Mouse (Mus musculus) testis, adult 2 months (tissue): ENCODE data around the gene Tmtc4. TPM values are rescaled to one million over a fixed set of nuclear protein-coding genes. Genes with fewer than 3 reads are reported as not detected.

ENCODE experiments used
- H3K27ac ChIP-seq: fragments of 200-500 bp; 2 replicates; pipeline ENCODE4 v1.5.1; 2012; ENCODE audit warnings: low read depth, low read length; ENCODE audit not compliant: control insufficient read depth, insufficient read depth
- H3K27me3 ChIP-seq: fragments of 200-500 bp; 2 replicates; pipeline ENCODE4 v1.6.1; 2012; ENCODE audit warnings: mild to moderate bottlenecking, low read length, moderate library complexity; ENCODE audit not compliant: control insufficient read depth, insufficient read depth
- H3K36me3 ChIP-seq: fragments of 200-500 bp; 2 replicates; pipeline ENCODE4 v1.6.1; 2012; ENCODE audit warnings: mild to moderate bottlenecking, low read length; ENCODE audit not compliant: control insufficient read depth, insufficient read depth
- H3K4me1 ChIP-seq: fragments of 200-500 bp; 2 replicates; pipeline ENCODE4 v1.6.1; 2012; ENCODE audit warnings: low read length; ENCODE audit not compliant: control insufficient read depth, insufficient read depth
- H3K4me3 ChIP-seq: fragments of 200-500 bp; 2 replicates; pipeline ENCODE4 v1.5.1; 2012; ENCODE audit warnings: low read depth, mild to moderate bottlenecking, low read length, moderate library complexity, mixed read lengths; ENCODE audit not compliant: control insufficient read depth
- CTCF ChIP-seq: fragments of 200-500 bp; IDR thresholded peaks from 2 replicates; pipeline ENCODE4 v1.5.1; 2012; ENCODE audit warnings: low read depth, mild to moderate bottlenecking, inconsistent platforms, low read length, moderate library complexity; ENCODE audit not compliant: control insufficient read depth, insufficient read depth, insufficient replicate concordance
- POLR2A ChIP-seq: fragments of 200-500 bp; IDR thresholded peaks from 2 replicates; pipeline ENCODE4 v1.6.1; 2012; ENCODE audit warnings: low read depth, mild to moderate bottlenecking, inconsistent platforms, low read length, moderate library complexity; ENCODE audit not compliant: control insufficient read depth
- polyA plus RNA-seq: library from polyadenylated mRNA; depleted of rRNA; stranded (reverse); fragments of >200 nt; gene quantifications from 2 replicates; pipeline ENCODE4 v1.2.3, GENCODE M21; 2012

Tmtc4 gene
- polyA plus RNA-seq, 1 experiment: 10.4 TPM

GRCm38 (mm10) chr14:122888480-122888872 is 95.4 kb downstream of the Tmtc4 start:
- H3K36me3 ChIP-seq: no peaks in the 10 kb centered on the region
- H3K4me1 ChIP-seq: no peaks in the 10 kb centered on the region
- TF ChIP-seq CTCF: no peak
- no peak for TF ChIP-seq POLR2A
- no peak overlapping the region for H3K4me3 ChIP-seq
- no peak overlapping the region for H3K27ac ChIP-seq
- H3K27me3 ChIP-seq: no peaks in the 10 kb centered on the region

GRCm38 (mm10) chr14:122887702-122888479 is 95.9 kb downstream of the Tmtc4 start:
- Histone ChIP-seq H3K27ac (no peak overlapping the region), H3K4me3 (no peak overlapping the region), H3K36me3 (no peaks in the 10 kb centered on the region), H3K27me3 (no peaks in the 10 kb centered on the region), H3K4me1 (no peaks in the 10 kb centered on the region)
- TF ChIP-seq CTCF: no peak
- TF ChIP-seq POLR2A: no peak

GRCm38 (mm10) chr14:122887278-122887677 is 96.6 kb downstream of the Tmtc4 start:
- H3K27ac ChIP-seq: no peak overlapping the region
- no peaks in the 10 kb centered on the region for H3K36me3 ChIP-seq
- no peaks in the 10 kb centered on the region for H3K27me3 ChIP-seq
- no peak overlapping the region for H3K4me3 ChIP-seq
- peaks cover 1% of the 10 kb centered on the region; the same call in 1 of the 2 replicates for H3K4me1 ChIP-seq
- TF ChIP-seq CTCF (no peak), POLR2A (no peak)

- H3K27ac ChIP-seq: no peak overlapping the region
- no peak overlapping the region for H3K4me3 ChIP-seq
- TF ChIP-seq CTCF: no peak
- no peak for TF ChIP-seq POLR2A
- H3K4me1 ChIP-seq: peaks cover 2% of the 10 kb centered on the region; the same call in 1 of the 2 replicates
- no peaks in the 10 kb centered on the region for H3K27me3 ChIP-seq
- H3K36me3 ChIP-seq: no peaks in the 10 kb centered on the region
These were observed 97.9 kb downstream of the Tmtc4 start for GRCm38 (mm10) chr14:122885893-122886292.

GRCm38 (mm10) chr14:122883821-122884584 is 99.8 kb downstream of the Tmtc4 start:
- TF ChIP-seq POLR2A: no peak
- no peak for TF ChIP-seq CTCF
- H3K4me1 ChIP-seq: peaks cover 2% of the 10 kb centered on the region; the same call in 1 of the 2 replicates
- H3K27ac ChIP-seq: no peak overlapping the region
- H3K4me3 ChIP-seq: no peak overlapping the region
- no peaks in the 10 kb centered on the region for H3K27me3 ChIP-seq
- H3K36me3 ChIP-seq: no peaks in the 10 kb centered on the region

- H3K27ac ChIP-seq: no peak overlapping the region
- TF ChIP-seq POLR2A (no peak), CTCF (no peak)
- H3K27me3 ChIP-seq: no peaks in the 10 kb centered on the region
- H3K4me3 ChIP-seq: no peak overlapping the region
- H3K36me3 ChIP-seq: no peaks in the 10 kb centered on the region
- H3K4me1 ChIP-seq: peaks cover 2% of the 10 kb centered on the region; the same call in 1 of the 2 replicates
These were observed 100.4 kb downstream of the Tmtc4 start for GRCm38 (mm10) chr14:122883410-122883806.

- Histone ChIP-seq H3K36me3 (no peaks in the 10 kb centered on the region), H3K27me3 (no peaks in the 10 kb centered on the region), H3K27ac (no peak overlapping the region), H3K4me1 (peaks cover 2% of the 10 kb centered on the region; the same call in 1 of the 2 replicates), H3K4me3 (no peak overlapping the region)
- TF ChIP-seq POLR2A (no peak), CTCF (no peak)
These were observed 100.9 kb downstream of the Tmtc4 start for GRCm38 (mm10) chr14:122882795-122883409.
